Mouse (Mus musculus) C2C12 (cell line): ENCODE measurements at regions not wholly inside any gene's neighbourhood (a gene's known extent, or its start where the extent isn't known, plus 50 kb on each side); places are given as distances from the start of the nearest gene placed in this dataset.

Source experiments
- H3K27me3 ChIP-seq: one replicate; pipeline ENCODE4 v1.6.1; 2011; ENCODE audit not compliant: control insufficient read depth, insufficient read depth, insufficient read length
- H3K36me3 ChIP-seq: one replicate; pipeline ENCODE4 v1.6.1; 2011; ENCODE audit not compliant: control insufficient read depth, insufficient read depth
- H3K4me3 ChIP-seq: one replicate; pipeline ENCODE4 v1.5.1; 2011; ENCODE audit warnings: mild to moderate bottlenecking, control low read depth; ENCODE audit not compliant: poor library complexity, insufficient read depth, severe bottlenecking
- H3K79me2 ChIP-seq: one replicate; pipeline ENCODE4 v1.6.1; 2011; ENCODE audit not compliant: control insufficient read depth, insufficient read depth
- H3K79me3 ChIP-seq: one replicate; pipeline ENCODE4 v1.6.1; 2011; ENCODE audit warnings: low read depth, control low read depth
- H3ac ChIP-seq: one replicate; pipeline ENCODE3; 2011; ENCODE audit warnings: low read depth; ENCODE audit not compliant: control insufficient read depth, insufficient read length
- CEBPB ChIP-seq: IDR thresholded peaks from one replicate; pipeline ENCODE4 v1.6.1; 2011; ENCODE audit warnings: low read depth, mild to moderate bottlenecking, control low read depth, moderate library complexity
- CTCF ChIP-seq: IDR thresholded peaks from one replicate; pipeline ENCODE4 v1.5.1; 2011; ENCODE audit not compliant: control insufficient read depth, insufficient read depth, insufficient read length
- FOSL1 ChIP-seq: IDR thresholded peaks from one replicate; pipeline ENCODE4 v1.8.0; 2011; ENCODE audit warnings: mild to moderate bottlenecking, low read length; ENCODE audit not compliant: poor library complexity, insufficient read depth, severe bottlenecking
- MAX ChIP-seq: IDR thresholded peaks from one replicate; pipeline ENCODE4 v1.6.1; 2011; ENCODE audit warnings: mild to moderate bottlenecking, control low read depth
- MYOD1 ChIP-seq: IDR thresholded peaks from one replicate; pipeline ENCODE4 v1.6.1; 2011; ENCODE audit warnings: low read depth; ENCODE audit not compliant: control insufficient read depth, insufficient read length
- MYOG ChIP-seq: IDR thresholded peaks from one replicate; pipeline ENCODE4 v1.6.1; 2011; ENCODE audit not compliant: control insufficient read depth, insufficient read length; ENCODE audit errors: extremely low read depth
- USF1 ChIP-seq: IDR thresholded peaks from one replicate; pipeline ENCODE4 v1.6.1; 2011; ENCODE audit warnings: low read depth, mild to moderate bottlenecking, control low read depth, moderate library complexity

- no peaks in the 10 kb centered on the region for H3K79me3 ChIP-seq
- H3K36me3 ChIP-seq = no peaks in the 10 kb centered on the region
- no peak overlapping the region for H3K4me3 ChIP-seq
- H3ac ChIP-seq = no peak overlapping the region
- TF ChIP-seq USF1 (no peak), CTCF (no peak), MYOG (no peak), CEBPB (no peak), MYOD1 (no peak), MAX (no peak), FOSL1 (no peak)
- H3K27me3 ChIP-seq = peaks cover 25% of the 10 kb centered on the region
- no peaks in the 10 kb centered on the region for H3K79me2 ChIP-seq
These were observed 75.6 kb downstream of the Wdr5 start for GRCm38 (mm10) chr2:27590511-27590910.

- no peak overlapping the region for H3K4me3 ChIP-seq
- TF ChIP-seq MAX (no peak), MYOG (no peak), FOSL1 (no peak), USF1 (no peak), CTCF (no peak), MYOD1 (no peak), CEBPB (no peak)
- H3K27me3 ChIP-seq = peaks cover 32% of the 10 kb centered on the region
- H3K79me2 ChIP-seq = no peaks in the 10 kb centered on the region
- no peaks in the 10 kb centered on the region for H3K36me3 ChIP-seq
- no peak overlapping the region for H3ac ChIP-seq
- no peaks in the 10 kb centered on the region for H3K79me3 ChIP-seq
These were observed 76.7 kb downstream of the Wdr5 start for GRCm38 (mm10) chr2:27591668-27592067.

GRCm38 (mm10) chr2:27593338-27593737, 78.4 kb downstream of the Wdr5 start:
- no peaks in the 10 kb centered on the region for H3K36me3 ChIP-seq
- no peak overlapping the region for H3ac ChIP-seq
- H3K79me3 ChIP-seq = no peaks in the 10 kb centered on the region
- H3K4me3 ChIP-seq = no peak overlapping the region
- peaks cover 43% of the 10 kb centered on the region for H3K27me3 ChIP-seq
- H3K79me2 ChIP-seq = no peaks in the 10 kb centered on the region
- TF ChIP-seq FOSL1 (no peak), CEBPB (peak; percentile 35)

GRCm38 (mm10) chr2:27595251-27595650, 80.3 kb downstream of the Wdr5 start:
- Histone ChIP-seq H3ac (no peak overlapping the region), H3K36me3 (no peaks in the 10 kb centered on the region), H3K79me2 (no peaks in the 10 kb centered on the region), H3K4me3 (no peak overlapping the region), H3K27me3 (peaks cover 47% of the 10 kb centered on the region), H3K79me3 (no peaks in the 10 kb centered on the region)
- TF ChIP-seq MYOG = no peak
- TF ChIP-seq CEBPB = no peak
- no peak for TF ChIP-seq CTCF
- TF ChIP-seq FOSL1 = no peak
- TF ChIP-seq MYOD1 = no peak
- no peak for TF ChIP-seq USF1
- no peak for TF ChIP-seq MAX

GRCm38 (mm10) chr2:27596217-27596616, 80.0 kb upstream of the Rxra start:
- TF ChIP-seq CEBPB (no peak), USF1 (no peak), MAX (no peak), MYOD1 (no peak), MYOG (no peak), CTCF (no peak), FOSL1 (no peak)
- Histone ChIP-seq H3ac (no peak overlapping the region), H3K79me3 (no peaks in the 10 kb centered on the region), H3K27me3 (peaks cover 56% of the 10 kb centered on the region), H3K36me3 (no peaks in the 10 kb centered on the region), H3K79me2 (no peaks in the 10 kb centered on the region), H3K4me3 (no peak overlapping the region)

- H3K4me3 ChIP-seq = no peak overlapping the region
- peaks cover 59% of the 10 kb centered on the region for H3K27me3 ChIP-seq
- no peak overlapping the region for H3ac ChIP-seq
- H3K79me3 ChIP-seq = no peaks in the 10 kb centered on the region
- no peak for TF ChIP-seq CEBPB
- no peak for TF ChIP-seq MYOG
- TF ChIP-seq USF1 = no peak
- TF ChIP-seq MYOD1 = no peak
- TF ChIP-seq MAX = no peak
- TF ChIP-seq CTCF = no peak
- no peak for TF ChIP-seq FOSL1
- H3K36me3 ChIP-seq = no peaks in the 10 kb centered on the region
- H3K79me2 ChIP-seq = no peaks in the 10 kb centered on the region
These were observed 79.3 kb upstream of the Rxra start for GRCm38 (mm10) chr2:27596966-27597365.
